Mouse (Mus musculus) thymus, adult 2 months (tissue): Measurements from ENCODE around the gene Tgm2. TPM values are rescaled to one million over a fixed set of nuclear protein-coding genes. Genes with fewer than 3 reads are reported as not detected.

Source experiments
- DNase-seq: peaks from one replicate; pipeline ENCODE4 v3.0.0; 2021
- H3K27ac ChIP-seq: fragments of 200-500 bp; 2 replicates; pipeline ENCODE4 v1.5.1; 2012; ENCODE audit warnings: low read length, control low read depth; ENCODE audit not compliant: control insufficient read depth, insufficient read depth
- H3K27me3 ChIP-seq: fragments of 200-500 bp; 2 replicates; pipeline ENCODE4 v1.6.1; 2012; ENCODE audit warnings: mild to moderate bottlenecking, low read length, moderate library complexity, mixed read lengths; ENCODE audit not compliant: control insufficient read depth, insufficient read depth
- H3K36me3 ChIP-seq: fragments of 200-500 bp; 2 replicates; pipeline ENCODE4 v1.6.1; 2012; ENCODE audit warnings: mild to moderate bottlenecking, low read length, moderate library complexity; ENCODE audit not compliant: control insufficient read depth, insufficient read depth
- H3K4me1 ChIP-seq: fragments of 200-500 bp; replicated peaks from 2 replicates; pipeline ENCODE4 v1.6.1; 2012; ENCODE audit warnings: low read length; ENCODE audit not compliant: control insufficient read depth, insufficient read depth
- H3K4me3 ChIP-seq: fragments of 200-500 bp; 2 replicates; pipeline ENCODE4 v1.5.1; 2012; ENCODE audit warnings: mild to moderate bottlenecking, low read length, control low read depth, moderate library complexity; ENCODE audit not compliant: control insufficient read depth, insufficient read depth
- CTCF ChIP-seq: fragments of 200-500 bp; IDR thresholded peaks from 2 replicates; pipeline ENCODE4 v1.5.1; 2012; ENCODE audit warnings: mild to moderate bottlenecking, control low read depth, low read length, moderate library complexity, borderline replicate concordance; ENCODE audit not compliant: control insufficient read depth, poor library complexity, insufficient read depth; ENCODE audit errors: extremely low read depth
- POLR2A ChIP-seq: fragments of 200-500 bp; IDR thresholded peaks from 2 replicates; pipeline ENCODE4 v1.6.1; 2012; ENCODE audit warnings: mild to moderate bottlenecking, low read length, control low read depth, moderate library complexity; ENCODE audit not compliant: control insufficient read depth, poor library complexity, insufficient read depth; ENCODE audit errors: extremely low read depth
- WGBS: fragments of 180-500 bp; shearing (Covaris S2); methylation state at CpG from one replicate; pipeline ENCODE4 v1.1.7; 2018; 5-methylcytosine and 5-hydroxymethylcytosine counted together
- polyA plus RNA-seq: library from polyadenylated mRNA; depleted of rRNA; stranded (reverse); fragments of >200 nt; gene quantifications from 2 replicates; pipeline ENCODE4 v1.2.3, GENCODE M21; 2012

The Tgm2 gene
- polyA plus RNA-seq, 1 experiment: 37.6 TPM

- no peaks in the 10 kb centered on the region for H3K36me3 ChIP-seq
- no peak overlapping the region for H3K27ac ChIP-seq
- WGBS: 88% methylated on average over 7 of the region's 7 CpGs
- no peaks in the 10 kb centered on the region for H3K4me1 ChIP-seq
- TF ChIP-seq CTCF: no peak
- no peak for TF ChIP-seq POLR2A
- no peaks in the 10 kb centered on the region for H3K27me3 ChIP-seq
- DNase-seq: no peak
- H3K4me3 ChIP-seq: no peak overlapping the region
These were observed 6.6 kb downstream of the Tgm2 start for GRCm38 (mm10) chr2:158139628-158140027.

DNA sequence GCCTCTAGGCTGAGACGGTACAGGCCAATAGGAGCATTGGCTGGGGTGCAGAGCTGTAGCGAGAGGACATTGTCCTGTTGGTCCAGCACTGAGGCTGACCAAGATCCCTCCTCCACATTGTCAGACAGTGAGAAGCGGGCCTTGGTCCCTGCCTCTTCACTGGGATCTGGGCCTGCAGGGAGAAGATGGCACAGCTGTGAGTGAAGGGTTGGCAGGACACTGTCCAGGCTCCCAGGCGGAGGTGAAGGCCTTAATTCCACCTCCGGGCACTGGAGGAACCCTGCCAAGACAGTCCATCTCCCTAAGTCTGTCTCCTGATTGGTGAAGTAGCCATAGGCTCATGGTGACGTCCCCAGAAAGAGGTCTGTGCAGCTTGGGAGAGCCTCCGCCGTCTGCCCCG lies 7.5 kb downstream of the Tgm2 start:
- Histone ChIP-seq H3K36me3 (no peaks in the 10 kb centered on the region), H3K27ac (no peak overlapping the region), H3K4me3 (no peak overlapping the region), H3K4me1 (no peaks in the 10 kb centered on the region), H3K27me3 (no peaks in the 10 kb centered on the region)
- 97% methylated on average over 9 of the region's 9 CpGs for WGBS
- TF ChIP-seq POLR2A (no peak), CTCF (no peak)
- no peak for DNase-seq

DNA sequence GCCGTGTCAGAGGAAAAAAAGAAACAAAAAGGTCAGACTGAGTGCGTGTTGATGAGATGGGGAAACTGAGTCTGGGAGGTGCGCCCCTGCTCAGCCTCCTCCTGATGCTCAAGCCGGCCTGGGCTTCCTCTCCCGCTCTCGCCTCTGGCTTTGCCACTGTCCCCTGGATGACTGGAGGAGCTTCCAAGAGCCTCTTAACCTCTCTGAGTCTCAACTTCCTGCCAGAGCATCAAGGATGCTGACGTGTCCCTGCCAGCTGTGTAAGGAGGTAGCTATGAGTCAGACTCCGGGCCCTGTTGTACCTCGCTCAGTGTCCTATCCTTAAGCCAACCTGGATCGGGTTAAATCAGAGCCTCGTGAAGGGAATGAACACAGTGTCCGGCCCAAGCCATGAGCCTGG lies 8.5 kb downstream of the Tgm2 start:
- H3K27ac ChIP-seq: no peak overlapping the region
- no peak for TF ChIP-seq POLR2A
- TF ChIP-seq CTCF: no peak
- H3K27me3 ChIP-seq: no peaks in the 10 kb centered on the region
- H3K36me3 ChIP-seq: no peaks in the 10 kb centered on the region
- H3K4me3 ChIP-seq: no peak overlapping the region
- peaks cover 4% of the 10 kb centered on the region; the same call in 1 of the 2 replicates for H3K4me1 ChIP-seq
- DNase-seq: no peak
- 95% methylated on average over 12 of the region's 12 CpGs for WGBS

- Histone ChIP-seq H3K4me3 (no peak overlapping the region), H3K27ac (no peak overlapping the region), H3K36me3 (no peaks in the 10 kb centered on the region), H3K27me3 (no peaks in the 10 kb centered on the region), H3K4me1 (peaks cover 4% of the 10 kb centered on the region; the same call in 1 of the 2 replicates)
- DNase-seq: no peak
- WGBS: 41% methylated on average over 7 of the region's 7 CpGs
- TF ChIP-seq CTCF (no peak), POLR2A (no peak)
These were observed 10.0 kb downstream of the Tgm2 start for GRCm38 (mm10) chr2:158136205-158136604.

DNA sequence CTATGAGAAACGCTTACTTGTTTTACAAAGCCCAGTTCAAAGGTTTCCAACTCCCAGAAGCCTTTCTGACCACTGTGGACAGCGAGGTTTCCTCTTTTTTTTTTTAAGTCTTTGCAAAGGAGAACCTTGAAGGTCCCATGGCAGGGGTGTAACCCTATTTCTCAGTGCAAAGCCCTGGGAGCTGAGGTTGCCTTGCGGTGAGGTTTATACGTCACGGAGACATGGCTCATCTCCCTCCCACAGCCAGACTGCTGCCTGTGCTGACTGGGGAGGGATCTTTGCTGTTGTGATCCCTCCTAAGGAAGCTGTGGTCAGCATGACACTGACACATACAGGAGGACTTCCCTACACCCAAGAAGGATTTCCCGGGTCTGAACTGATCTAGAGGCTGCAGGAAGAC lies 13.2 kb downstream of the Tgm2 start:
- H3K36me3 ChIP-seq: no peaks in the 10 kb centered on the region
- WGBS: 13% methylated on average over 6 of the region's 6 CpGs
- no peaks in the 10 kb centered on the region; the same call in 1 of the 2 replicates for H3K27me3 ChIP-seq
- no peak overlapping the region for H3K4me3 ChIP-seq
- DNase-seq: no peak
- H3K4me1 ChIP-seq: peaks cover 7% of the 10 kb centered on the region
- TF ChIP-seq CTCF (no peak), POLR2A (no peak)
- H3K27ac ChIP-seq: no peak overlapping the region

GRCm38 (mm10) chr2:158132320-158132719 lies 13.9 kb downstream of the Tgm2 start:
- H3K4me3 ChIP-seq: no peak overlapping the region
- no peak for DNase-seq
- H3K27ac ChIP-seq: no peak overlapping the region
- H3K36me3 ChIP-seq: no peaks in the 10 kb centered on the region
- TF ChIP-seq POLR2A (no peak), CTCF (no peak)
- whole genome bisulfite sequencing: 89% methylated on average over 10 of the region's 10 CpGs
- H3K27me3 ChIP-seq: no peaks in the 10 kb centered on the region; the same call in 1 of the 2 replicates
- peaks cover 7% of the 10 kb centered on the region for H3K4me1 ChIP-seq
